Mouse (Mus musculus): ENCODE measurements around the gene Fam214b. TPM values are rescaled to one million over a fixed set of nuclear protein-coding genes. Genes with fewer than 3 reads are reported as not detected.

The Fam214b gene
- polyA plus RNA-seq, 2 experiments, result 9.5 to 22.1 TPM

GRCm38 (mm10) chr4:42999451-43000140, 46.4 kb downstream of the Fam214b start:
- Histone ChIP-seq H3K4me3 (replicated peaks; ENCODE audit: low read length) (peak overlapping the region; percentile 91), H3K27ac (replicated peaks; ENCODE audit: low read depth, low read length) (peak overlapping the region; percentile 99), H3K9me3 (ENCODE audit: control insufficient read depth, low read length) (no peaks in the 10 kb centered on the region), H3K4me1 (ENCODE audit: control insufficient read depth, insufficient read depth, low read length) (peaks cover 10% of the 10 kb centered on the region), H3K36me3 (ENCODE audit: control insufficient read depth, insufficient read depth, low read length) (peaks cover 21% of the 10 kb centered on the region), H3K9ac (ENCODE audit: low read depth, low read length, severe bottlenecking) (peak overlapping the region; percentile 96), H3K4me2 (replicated peaks; ENCODE audit: low read depth, low read length, severe bottlenecking) (peak overlapping the region; percentile 87), H3K27me3 (ENCODE audit: control insufficient read depth, insufficient read depth, low read length) (no peaks in the 10 kb centered on the region)
- peak; percentile 66 for ATAC-seq (ENCODE audit: low FRiP score, low read depth)
- DNase-seq (ENCODE audit: low spot score), result peak; percentile 69
- 0% methylated on average over 33 of the region's 51 CpGs for WGBS
- TF ChIP-seq POLR2A (IDR thresholded peaks at IDR 0.05; ENCODE audit: borderline replicate concordance, extremely low read depth, insufficient read depth, insufficient read length), result no peak

- DNase-seq (ENCODE audit: low spot score) (no peak), ATAC-seq (ENCODE audit: low FRiP score, low read depth) (no peak)
- Histone ChIP-seq H3K27ac (replicated peaks; ENCODE audit: low read depth, low read length) (no peak overlapping the region), H3K4me3 (replicated peaks; ENCODE audit: low read length) (peak overlapping the region; percentile 91), H3K27me3 (ENCODE audit: control insufficient read depth, insufficient read depth, low read length) (no peaks in the 10 kb centered on the region), H3K4me1 (ENCODE audit: control insufficient read depth, insufficient read depth, low read length) (peaks cover 10% of the 10 kb centered on the region), H3K4me2 (replicated peaks; ENCODE audit: low read depth, low read length, severe bottlenecking) (peak overlapping the region; percentile 87), H3K9me3 (ENCODE audit: control insufficient read depth, low read length) (no peaks in the 10 kb centered on the region), H3K36me3 (ENCODE audit: control insufficient read depth, insufficient read depth, low read length) (peaks cover 33% of the 10 kb centered on the region), H3K9ac (ENCODE audit: low read depth, low read length, severe bottlenecking) (no peak overlapping the region)
- WGBS, result 71% methylated on average over 2 of the region's 2 CpGs
- TF ChIP-seq POLR2A (IDR thresholded peaks at IDR 0.05; ENCODE audit: borderline replicate concordance, extremely low read depth, insufficient read depth, insufficient read length), result no peak
Observed at GRCm38 (mm10) chr4:42998022-42998421, 48.0 kb downstream of the Fam214b start.

GRCm38 (mm10) chr4:42988296-42988695, 57.7 kb downstream of the Fam214b start:
- ATAC-seq (ENCODE audit: low FRiP score, low read depth), result no peak
- no peaks in the 10 kb centered on the region for H3K4me1 ChIP-seq (ENCODE audit: control insufficient read depth, insufficient read depth, low read length)
- H3K36me3 ChIP-seq (ENCODE audit: control insufficient read depth, insufficient read depth, low read length), result peaks cover 94% of the 10 kb centered on the region
- H3K27ac ChIP-seq (replicated peaks; ENCODE audit: low read depth, low read length), result no peak overlapping the region
- H3K27me3 ChIP-seq (ENCODE audit: control insufficient read depth, insufficient read depth, low read length), result no peaks in the 10 kb centered on the region
- H3K4me3 ChIP-seq (replicated peaks; ENCODE audit: low read length), result no peak overlapping the region
- WGBS, result 86% methylated on average over 1 of the region's 1 CpGs
- no peak overlapping the region for H3K9ac ChIP-seq (ENCODE audit: low read depth, low read length, severe bottlenecking)
- H3K4me2 ChIP-seq (replicated peaks; ENCODE audit: low read depth, low read length, severe bottlenecking), result no peak overlapping the region
- TF ChIP-seq POLR2A (IDR thresholded peaks at IDR 0.05; ENCODE audit: borderline replicate concordance, extremely low read depth, insufficient read depth, insufficient read length), result no peak
- no peaks in the 10 kb centered on the region for H3K9me3 ChIP-seq (ENCODE audit: control insufficient read depth, low read length)
- DNase-seq (ENCODE audit: low spot score), result no peak

Other genes starting within 250 kb of the Fam214b start
- not detected in 2 replicates for gene Fam205a1, start 192.3 kb downstream of the Fam214b start, polyA plus RNA-seq (2012; rRNA removed)
- gene Fam205a1, start 192.3 kb downstream of the Fam214b start, polyA plus RNA-seq (2014; fragmentation: Nextera tagmentation; extraction: Ambion mirVana), result 0.06 TPM in 2 replicates
- gene Gm12394, start 189.4 kb downstream of the Fam214b start, polyA plus RNA-seq (2012; rRNA removed), result 0.01 TPM in 1 of 2 replicates, not detected in the other
- gene Gm12394, start 189.4 kb downstream of the Fam214b start, polyA plus RNA-seq (2014; fragmentation: Nextera tagmentation; extraction: Ambion mirVana), result 0.21 and 0.23 TPM in 2 replicates
- not detected in 2 replicates for gene Fam205c, start 172.0 kb downstream of the Fam214b start, polyA plus RNA-seq (2012; rRNA removed)
- 0.55 TPM in 1 of 2 replicates, not detected in the other for gene Fam205c, start 172.0 kb downstream of the Fam214b start, polyA plus RNA-seq (2014; fragmentation: Nextera tagmentation; extraction: Ambion mirVana)
- 2.4 and 2.7 TPM in 2 replicates for gene Phf24, start 129.6 kb downstream of the Fam214b start, polyA plus RNA-seq (2012; rRNA removed)
- 1.1 and 1.2 TPM in 2 replicates for gene Phf24, start 129.6 kb downstream of the Fam214b start, polyA plus RNA-seq (2014; fragmentation: Nextera tagmentation; extraction: Ambion mirVana)
- 16.9 and 17.4 TPM in 2 replicates for gene Dnajb5, start 96.4 kb downstream of the Fam214b start, polyA plus RNA-seq (2012; rRNA removed)
- 7.4 and 7.6 TPM in 2 replicates for gene Dnajb5, start 96.4 kb downstream of the Fam214b start, polyA plus RNA-seq (2014; fragmentation: Nextera tagmentation; extraction: Ambion mirVana)
- not detected in 2 replicates for gene 1700022I11Rik, start 76.6 kb downstream of the Fam214b start, polyA plus RNA-seq (2012; rRNA removed)
- 0.45 and 0.48 TPM in 2 replicates for gene 1700022I11Rik, start 76.6 kb downstream of the Fam214b start, polyA plus RNA-seq (2014; fragmentation: Nextera tagmentation; extraction: Ambion mirVana)
- gene Vcp, start 45.7 kb downstream of the Fam214b start, polyA plus RNA-seq (2012; rRNA removed), result 194 and 248 TPM in 2 replicates
- gene Vcp, start 45.7 kb downstream of the Fam214b start, polyA plus RNA-seq (2014; fragmentation: Nextera tagmentation; extraction: Ambion mirVana), result 468 and 501 TPM in 2 replicates
- 31.3 and 33.6 TPM in 2 replicates for gene Fancg, start 35.7 kb downstream of the Fam214b start, polyA plus RNA-seq (2012; rRNA removed)
- 20.1 and 20.4 TPM in 2 replicates for gene Fancg, start 35.7 kb downstream of the Fam214b start, polyA plus RNA-seq (2014; fragmentation: Nextera tagmentation; extraction: Ambion mirVana)
- gene Pigo, start 20.4 kb downstream of the Fam214b start, polyA plus RNA-seq (2012; rRNA removed), result 33.4 and 44.3 TPM in 2 replicates
- 17.6 and 22.1 TPM in 2 replicates for gene Pigo, start 20.4 kb downstream of the Fam214b start, polyA plus RNA-seq (2014; fragmentation: Nextera tagmentation; extraction: Ambion mirVana)
- gene Stoml2, start 14.5 kb downstream of the Fam214b start, polyA plus RNA-seq (2012; rRNA removed), result 156 and 171 TPM in 2 replicates
- gene Stoml2, start 14.5 kb downstream of the Fam214b start, polyA plus RNA-seq (2014; fragmentation: Nextera tagmentation; extraction: Ambion mirVana), result 316 and 318 TPM in 2 replicates
- gene Unc13b, start 12.7 kb upstream of the Fam214b start, polyA plus RNA-seq (2012; rRNA removed), result 6.7 and 7.2 TPM in 2 replicates
- gene Unc13b, start 12.7 kb upstream of the Fam214b start, polyA plus RNA-seq (2014; fragmentation: Nextera tagmentation; extraction: Ambion mirVana), result 2.4 and 2.5 TPM in 2 replicates
- 0.68 and 1.3 TPM in 2 replicates for gene Atp8b5, start 220.9 kb upstream of the Fam214b start, polyA plus RNA-seq (2012; rRNA removed)
- 0.52 and 0.57 TPM in 2 replicates for gene Atp8b5, start 220.9 kb upstream of the Fam214b start, polyA plus RNA-seq (2014; fragmentation: Nextera tagmentation; extraction: Ambion mirVana)

Data from limb, embryonic 14.5 days (tissue).